Mouse (Mus musculus): Measurements from ENCODE around the gene Mllt6. TPM values are rescaled to one million over a fixed set of nuclear protein-coding genes. Genes with fewer than 3 reads are reported as not detected.
"Not testable (repeated sequence)": the region's sequence is repeated elsewhere in the genome, so short reads cannot be mapped to it uniquely, and the experiment has no call there.

Mllt6 gene
- polyA plus RNA-seq, 1 experiment from 2014 or later = 2.3 TPM

DNA sequence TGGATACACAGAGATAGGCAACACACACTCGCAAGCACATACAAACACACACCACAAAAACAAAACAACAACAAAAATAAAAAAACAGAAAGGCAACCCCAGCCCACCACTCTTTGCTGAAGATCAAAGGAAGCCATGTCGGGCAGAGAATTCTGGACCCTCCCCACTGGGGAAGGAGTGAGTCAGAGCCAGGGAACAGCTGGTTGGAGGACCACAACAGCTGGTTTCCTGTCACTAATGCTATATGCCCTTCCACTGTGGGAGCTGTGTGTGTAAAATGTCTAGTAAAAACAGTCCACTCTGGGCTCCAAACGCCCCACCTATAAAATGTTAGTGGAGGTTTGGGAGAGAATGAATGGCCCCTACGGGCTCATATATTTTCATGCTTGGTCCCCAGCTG is 58.1 kb downstream of the Mllt6 start:
- no peaks in the 10 kb centered on the region for H3K9me3 ChIP-seq (replicated peaks)
- H3K27me3 ChIP-seq = no peaks in the 10 kb centered on the region
- ATAC-seq (replicated peaks; ENCODE audit: insufficient number of reproducible peaks, insufficient read depth, low FRiP score, low read depth) = no peak
- 93% methylated on average over 4 of the region's 4 CpGs for WGBS
- no peak overlapping the region for H3K4me2 ChIP-seq
- peaks cover 72% of the 10 kb centered on the region for H3K36me3 ChIP-seq
- no peak overlapping the region for H3K9ac ChIP-seq
- 0 out of 2 replicates have a peak, but pooled peaks cover 4% of the 10 kb centered on the region for H3K4me1 ChIP-seq (replicated peaks)
- H3K4me3 ChIP-seq = no peak overlapping the region
- no peak overlapping the region for H3K27ac ChIP-seq

DNA sequence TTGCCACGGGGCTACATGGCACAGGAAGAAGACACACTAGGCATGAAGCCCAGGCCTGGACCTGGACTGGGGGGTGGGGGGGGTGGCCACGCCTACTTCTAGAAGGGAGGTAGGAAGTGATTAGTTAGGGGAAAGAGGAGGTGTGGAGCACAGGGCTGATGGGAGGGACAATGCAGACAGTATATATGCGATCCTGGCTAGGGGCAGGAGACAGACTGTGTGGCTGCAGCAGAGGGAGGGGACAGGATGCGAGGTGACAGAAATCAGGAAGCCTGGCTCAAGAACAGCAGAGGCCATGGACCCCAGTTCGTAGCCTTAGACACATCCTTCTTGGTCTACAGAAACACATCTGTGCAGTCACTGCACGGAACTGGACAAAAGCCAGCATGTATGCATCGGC is 60.5 kb downstream of the Mllt6 start:
- 0 out of 2 replicates have a peak, but pooled peaks cover 4% of the 10 kb centered on the region for H3K4me1 ChIP-seq (replicated peaks)
- ATAC-seq (replicated peaks; ENCODE audit: insufficient number of reproducible peaks, insufficient read depth, low FRiP score, low read depth) = peak; percentile 51
- H3K9me3 ChIP-seq (replicated peaks) = no peaks in the 10 kb centered on the region
- H3K9ac ChIP-seq = no peak overlapping the region
- no peak overlapping the region for H3K4me2 ChIP-seq
- peaks cover 72% of the 10 kb centered on the region for H3K36me3 ChIP-seq
- H3K27me3 ChIP-seq = no peaks in the 10 kb centered on the region
- peak overlapping the region; percentile 12; the same call in 1 of the 2 replicates for H3K27ac ChIP-seq
- no peak overlapping the region for H3K4me3 ChIP-seq
- WGBS = 63% methylated on average over 7 of the region's 7 CpGs

DNA sequence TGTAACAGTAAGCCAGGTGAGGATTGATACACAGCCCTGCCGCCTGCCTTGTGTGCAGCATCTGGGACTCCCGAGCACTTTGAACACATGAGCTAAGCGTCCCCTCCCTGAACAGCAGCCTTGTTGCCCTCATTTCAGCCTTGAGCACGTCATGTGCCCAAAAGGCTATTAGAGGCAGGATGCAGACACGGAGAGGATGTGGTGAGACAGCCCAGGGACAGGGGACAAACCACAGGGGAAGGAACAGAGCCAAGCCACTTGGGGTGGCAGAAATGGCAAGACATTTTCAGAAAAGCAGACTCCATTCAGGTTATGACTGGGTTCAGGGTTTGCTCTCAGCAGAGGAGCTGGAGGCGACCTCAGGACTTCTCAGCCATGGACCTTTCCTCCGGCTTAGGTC is 65.1 kb downstream of the Mllt6 start:
- peaks cover 53% of the 10 kb centered on the region for H3K36me3 ChIP-seq

DNA sequence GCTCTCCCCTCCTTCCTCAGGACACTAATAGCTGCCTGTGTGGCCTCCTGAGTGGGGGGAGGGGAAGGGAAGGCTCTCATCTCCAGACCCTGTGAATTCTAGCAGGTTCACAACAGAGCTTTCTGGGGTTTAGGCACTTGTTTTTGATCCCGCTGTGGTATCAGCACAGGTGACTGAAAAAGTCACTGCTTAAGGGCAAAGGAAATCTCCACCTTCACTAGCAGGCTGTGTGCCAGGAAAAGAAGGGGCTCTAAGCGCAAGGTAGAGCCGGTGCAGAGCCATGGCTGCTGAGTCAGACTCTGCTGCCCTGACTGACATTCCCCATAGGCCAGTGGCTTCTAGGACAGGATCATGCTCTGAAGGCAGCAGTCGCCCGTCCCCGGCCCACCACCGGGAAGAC is 65.5 kb downstream of the Mllt6 start:
- no peak overlapping the region for H3K4me3 ChIP-seq
- 58% methylated on average over 7 of the region's 7 CpGs for WGBS
- no peak overlapping the region for H3K27ac ChIP-seq
- peaks cover 6% of the 10 kb centered on the region; the same call in 1 of the 2 replicates for H3K4me1 ChIP-seq (replicated peaks)
- ATAC-seq (replicated peaks; ENCODE audit: insufficient number of reproducible peaks, insufficient read depth, low FRiP score, low read depth) = no peak
- no peaks in the 10 kb centered on the region for H3K9me3 ChIP-seq (replicated peaks)
- peaks cover 53% of the 10 kb centered on the region for H3K36me3 ChIP-seq
- no peaks in the 10 kb centered on the region for H3K27me3 ChIP-seq
- peak overlapping the region; percentile 18; the same call in 1 of the 2 replicates for H3K9ac ChIP-seq
- H3K4me2 ChIP-seq = no peak overlapping the region

More for the DNA sequence above, 65.1 kb downstream of the Mllt6 start:
- no peak overlapping the region for H3K27ac ChIP-seq
- H3K9ac ChIP-seq = peak overlapping the region; percentile 18; the same call in 1 of the 2 replicates
- no peaks in the 10 kb centered on the region for H3K27me3 ChIP-seq
- no peaks in the 10 kb centered on the region for H3K9me3 ChIP-seq (replicated peaks)
- 71% methylated on average over 7 of the region's 7 CpGs for whole genome bisulfite sequencing
- 0 out of 2 replicates have a peak, but pooled peaks cover 4% of the 10 kb centered on the region for H3K4me1 ChIP-seq (replicated peaks)
- ATAC-seq (replicated peaks; ENCODE audit: insufficient number of reproducible peaks, insufficient read depth, low FRiP score, low read depth) = no peak
- no peak overlapping the region for H3K4me2 ChIP-seq
- H3K4me3 ChIP-seq = no peak overlapping the region

DNA sequence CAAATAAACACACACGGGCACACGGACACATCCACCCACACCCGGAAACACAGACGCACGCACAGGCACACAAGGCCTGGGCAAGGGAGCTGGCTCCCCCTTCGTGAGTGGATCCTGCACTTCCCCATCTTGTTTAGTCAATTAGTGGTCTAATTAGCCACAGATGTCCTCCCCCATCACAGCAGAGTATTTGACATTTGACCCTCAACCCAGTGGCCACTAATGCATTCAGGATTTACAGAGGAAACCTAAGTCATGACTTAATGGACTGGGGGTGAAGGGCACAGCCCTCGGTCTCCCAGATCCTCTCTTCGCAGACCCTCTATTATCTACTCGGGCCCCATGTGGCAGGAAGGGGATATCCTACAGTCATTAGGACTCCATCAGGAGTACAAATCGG is 70.5 kb downstream of the Mllt6 start:
- 44% methylated on average over 10 of the region's 10 CpGs for WGBS
- Histone ChIP-seq H3K4me2 (no peak overlapping the region), H3K4me3 (no peak overlapping the region), H3K9ac (no peak overlapping the region), H3K4me1 (replicated peaks) (peaks cover 4% of the 10 kb centered on the region; the same call in 1 of the 2 replicates), H3K9me3 (replicated peaks) (no peaks in the 10 kb centered on the region), H3K36me3 (peaks cover 21% of the 10 kb centered on the region), H3K27me3 (no peaks in the 10 kb centered on the region), H3K27ac (no peak overlapping the region)
- ATAC-seq (replicated peaks; ENCODE audit: insufficient number of reproducible peaks, insufficient read depth, low FRiP score, low read depth) = no peak

DNA sequence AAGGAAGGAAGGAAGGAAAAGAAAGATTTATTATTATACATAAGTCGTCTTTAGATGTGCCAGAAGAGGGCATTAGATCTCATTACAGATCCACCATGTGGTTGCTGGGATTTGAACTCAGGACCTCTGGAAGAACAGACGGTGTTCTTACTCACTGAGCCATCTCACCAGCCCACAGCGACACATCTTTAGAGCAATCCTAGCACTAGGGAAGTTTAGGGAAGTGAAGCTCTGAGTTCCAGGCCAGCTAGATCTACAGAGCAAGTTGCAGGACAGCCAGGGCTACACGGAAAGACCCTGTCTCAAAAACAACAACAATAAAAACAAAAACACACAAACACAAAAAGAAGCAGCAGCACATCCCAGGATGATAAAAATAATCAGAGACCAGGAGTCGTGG is 71.6 kb downstream of the Mllt6 start:
- H3K27me3 ChIP-seq; ATAC-seq (replicated peaks; ENCODE audit: insufficient number of reproducible peaks, insufficient read depth, low FRiP score, low read depth); H3K27ac ChIP-seq; H3K9me3 ChIP-seq (replicated peaks); H3K4me2 ChIP-seq; H3K9ac ChIP-seq; H3K4me1 ChIP-seq (replicated peaks); H3K4me3 ChIP-seq: not testable (repeated sequence)
- WGBS = 83% methylated on average over 5 of the region's 5 CpGs
- H3K36me3 ChIP-seq = peaks cover 21% of the 10 kb centered on the region

Small RNAs within 50 kb of the gene (microRNA-seq; reads per million reads assigned to microRNA genes)
- gene Gm24158 = not detected
- not detected for gene Mir6927

Other genes starting within 250 kb of the Mllt6 start
- 6.0 and 7.8 TPM in 2 replicates for gene Arhgap23, start 247.9 kb upstream of the Mllt6 start, polyA plus RNA-seq (2015; fragmentation: Nextera tagmentation; extraction: Ambion mirVana)
- 0.78 and 1.0 TPM in 2 replicates for gene 4933428G20Rik, start 163.1 kb upstream of the Mllt6 start, polyA plus RNA-seq (2015; fragmentation: Nextera tagmentation; extraction: Ambion mirVana)
- 0.06 and 0.15 TPM in 2 replicates for gene Srcin1, start 87.2 kb upstream of the Mllt6 start, polyA plus RNA-seq (2015; fragmentation: Nextera tagmentation; extraction: Ambion mirVana)
- 0.71 and 1.1 TPM in 2 replicates for gene Epop, start 33.7 kb upstream of the Mllt6 start, polyA plus RNA-seq (2015; fragmentation: Nextera tagmentation; extraction: Ambion mirVana)
- 60.7 and 69.4 TPM in 2 replicates for gene Cisd3, start 22.4 kb downstream of the Mllt6 start, polyA plus RNA-seq (2015; fragmentation: Nextera tagmentation; extraction: Ambion mirVana)
- gene Pcgf2, start 37.1 kb downstream of the Mllt6 start, polyA plus RNA-seq (2015; fragmentation: Nextera tagmentation; extraction: Ambion mirVana) = 10.9 and 11.5 TPM in 2 replicates
- 337 and 364 TPM in 2 replicates for gene Psmb3, start 40.0 kb downstream of the Mllt6 start, polyA plus RNA-seq (2015; fragmentation: Nextera tagmentation; extraction: Ambion mirVana)
- gene Pip4k2b, start 81.3 kb downstream of the Mllt6 start, polyA plus RNA-seq (2015; fragmentation: Nextera tagmentation; extraction: Ambion mirVana) = 0.82 and 0.95 TPM in 2 replicates
- gene Cwc25, start 103.1 kb downstream of the Mllt6 start, polyA plus RNA-seq (2015; fragmentation: Nextera tagmentation; extraction: Ambion mirVana) = 9.5 and 10.5 TPM in 2 replicates
- gene 1700001P01Rik, start 112.5 kb downstream of the Mllt6 start, polyA plus RNA-seq (2015; fragmentation: Nextera tagmentation; extraction: Ambion mirVana) = 0.21 and 0.32 TPM in 2 replicates
- 286 and 399 TPM in 2 replicates for gene Rpl23, start 119.0 kb downstream of the Mllt6 start, polyA plus RNA-seq (2015; fragmentation: Nextera tagmentation; extraction: Ambion mirVana)
- 40.3 and 65.5 TPM in 2 replicates for gene Lasp1, start 135.6 kb downstream of the Mllt6 start, polyA plus RNA-seq (2015; fragmentation: Nextera tagmentation; extraction: Ambion mirVana)
- gene B230217C12Rik, start 177.4 kb downstream of the Mllt6 start, polyA plus RNA-seq (2015; fragmentation: Nextera tagmentation; extraction: Ambion mirVana) = 2.9 and 3.4 TPM in 2 replicates
- gene Fbxo47, start 220.7 kb downstream of the Mllt6 start, polyA plus RNA-seq (2015; fragmentation: Nextera tagmentation; extraction: Ambion mirVana) = 0.72 and 0.82 TPM in 2 replicates

Measured in heart, embryonic 15.5 days (tissue).